Mouse (Mus musculus): ENCODE measurements around the gene Mrps18a.

- no peak for TF ChIP-seq CTCF (IDR thresholded peaks at IDR 0.05; ENCODE audit: low read depth, low read length)
- TF ChIP-seq POLR2AphosphoS5 (IDR thresholded peaks at IDR 0.05; ENCODE audit: insufficient replicate concordance, low read depth, low read length): no peak
- TF ChIP-seq GATA1 (IDR thresholded peaks at IDR 0.05; ENCODE audit: borderline replicate concordance, low read length): no peak
- TF ChIP-seq TAL1 (conservative IDR thresholded peaks at IDR 0.05; ENCODE audit: low read depth, low read length): no peak
These were observed 12.0 kb downstream of the Mrps18a start for GRCm38 (mm10) chr17:46122791-46123190.

Data from G1E (cell line).